Mouse (Mus musculus) heart, postnatal 0 days (tissue): ENCODE data around the gene Aarsd1.

ENCODE experiments used
- CTCF ChIP-seq: IDR thresholded peaks from 2 replicates; pipeline ENCODE4 v1.5.1; 2016; ENCODE audit warnings: antibody characterized with exemption, control low read depth, low read depth
- EP300 ChIP-seq: IDR thresholded peaks from 2 replicates; pipeline ENCODE4 v1.6.1; 2016; ENCODE audit warnings: antibody characterized with exemption, low read depth

DNA sequence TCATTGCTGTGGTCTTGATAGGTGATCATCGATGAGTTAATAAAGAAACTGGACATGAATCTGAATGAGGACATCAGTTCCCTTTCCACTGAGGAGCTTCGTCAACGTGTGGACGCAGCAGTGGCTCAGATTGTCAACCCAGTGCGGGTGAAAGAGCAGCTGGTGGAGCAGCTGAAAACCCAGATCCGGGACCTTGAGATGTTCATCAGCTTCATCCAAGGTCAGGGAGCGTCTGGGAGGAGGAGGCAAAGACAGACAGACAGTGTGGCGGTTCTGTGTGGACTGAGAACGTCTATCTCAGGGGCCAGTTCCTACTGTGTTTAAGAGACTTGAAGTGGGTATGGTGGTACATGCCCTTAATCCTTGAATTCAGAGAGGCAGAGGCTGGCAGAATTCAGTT lies 13.9 kb upstream of the Aarsd1 start:
- TF ChIP-seq CTCF = no peak
- TF ChIP-seq EP300 = no peak
